Mouse (Mus musculus): ENCODE results near the gene Thoc6. TPM values are rescaled to one million over a fixed set of nuclear protein-coding genes. Genes with fewer than 3 reads are reported as not detected.
A peak's percentile ranks its signal among the peaks of the same experiment; 100 is the strongest.

Gene Thoc6
- polyA plus RNA-seq, 1 experiment from 2014 or later, result 53.5 TPM

- Histone ChIP-seq H3K27ac (no peak within 1 kb of the TSS; the same call in 1 of the 2 replicates), H3K4me2 (peak within 1 kb of the TSS; percentile 97), H3K27me3 (peaks cover 65% of the 10 kb centered on the region), H3K4me3 (peak within 1 kb of the TSS; percentile 58), H3K36me3 (no peaks in the 10 kb centered on the region), H3K4me1 (peaks cover 40% of the 10 kb centered on the region), H3K9ac (peak within 1 kb of the TSS; percentile 73), H3K9me3 (no peaks in the 10 kb centered on the region)
- ATAC-seq (ENCODE audit: insufficient number of reproducible peaks, insufficient read depth, low FRiP score, low TSS enrichment, low read depth), result peak; percentile 50
- under 1% methylated on average over 34 of the region's 34 CpGs for WGBS
Observed at GRCm38 (mm10) chr17:23677236-23677679, 3.6 kb upstream of the Thoc6 start, which contains the start of gene Tnfrsf12a. Gene Tnfrsf12a (minus strand): TSS chr17:23677468.

- 2% methylated on average over 33 of the region's 37 CpGs for WGBS
- no peak overlapping the region for H3K27ac ChIP-seq
- H3K4me3 ChIP-seq, result peak overlapping the region; percentile 58
- H3K4me1 ChIP-seq, result peaks cover 40% of the 10 kb centered on the region
- peaks cover 58% of the 10 kb centered on the region for H3K27me3 ChIP-seq
- H3K9me3 ChIP-seq, result no peaks in the 10 kb centered on the region
- H3K9ac ChIP-seq, result peak overlapping the region; percentile 73
- no peaks in the 10 kb centered on the region for H3K36me3 ChIP-seq
- H3K4me2 ChIP-seq, result peak overlapping the region; percentile 97
- ATAC-seq (ENCODE audit: insufficient number of reproducible peaks, insufficient read depth, low FRiP score, low TSS enrichment, low read depth), result no peak
Observed at GRCm38 (mm10) chr17:23676473-23677031, 2.9 kb upstream of the Thoc6 start.

DNA sequence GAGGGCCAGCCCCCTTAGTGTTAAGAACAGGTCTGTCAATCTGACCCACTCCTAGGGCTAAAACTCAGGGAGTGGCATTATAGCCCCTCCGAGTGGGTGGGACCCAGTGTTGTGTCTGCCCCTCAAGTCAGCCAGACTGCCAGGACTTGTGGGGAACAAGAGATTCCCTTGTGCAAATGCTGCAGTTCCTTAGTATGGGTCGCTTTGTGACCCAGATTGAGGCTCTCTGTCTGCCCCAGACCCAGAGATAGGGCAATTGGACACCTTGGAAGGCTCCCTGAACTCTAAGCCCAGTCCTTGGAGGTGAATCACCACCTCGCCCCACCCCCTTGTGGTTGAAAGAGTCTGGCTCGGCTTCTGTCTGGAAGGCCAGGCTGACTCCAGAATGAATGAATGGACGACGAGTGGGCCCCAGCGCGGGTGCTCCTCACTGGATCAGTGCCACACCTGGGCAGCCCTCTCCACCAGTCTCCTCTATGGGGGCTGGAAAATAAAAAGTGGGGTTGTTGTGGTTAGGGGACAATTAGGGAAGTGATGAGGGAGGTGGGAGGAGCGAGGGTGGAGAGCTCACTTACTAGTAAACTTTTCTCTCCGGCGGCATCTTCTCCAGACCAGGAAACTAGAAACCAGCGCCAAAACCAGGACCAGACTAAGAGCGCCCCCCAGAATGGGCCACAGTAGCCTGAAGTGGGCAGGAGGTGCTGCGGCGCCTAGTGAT lies 2.0 kb upstream of the Thoc6 start:
- Histone ChIP-seq H3K27me3 (peaks cover 50% of the 10 kb centered on the region), H3K36me3 (0 out of 2 replicates have a peak, but pooled peaks cover under 1% of the 10 kb centered on the region), H3K4me1 (peaks cover 40% of the 10 kb centered on the region), H3K27ac (0 out of 2 replicates have a peak overlapping the region, but pooled peaks have one; percentile 48), H3K9me3 (no peaks in the 10 kb centered on the region), H3K9ac (peak overlapping the region; percentile 73; the same call in 1 of the 2 replicates), H3K4me3 (peak overlapping the region; percentile 58), H3K4me2 (peak overlapping the region; percentile 97)
- WGBS, result 13% methylated on average over 15 of the region's 15 CpGs
- no peak for ATAC-seq (ENCODE audit: insufficient number of reproducible peaks, insufficient read depth, low FRiP score, low TSS enrichment, low read depth)

GRCm38 (mm10) chr17:23675127-23675526 lies 1.4 kb upstream of the Thoc6 start:
- peaks cover 7% of the 10 kb centered on the region for H3K36me3 ChIP-seq
- no peaks in the 10 kb centered on the region for H3K9me3 ChIP-seq
- 35% methylated on average over 5 of the region's 5 CpGs for WGBS
- H3K4me1 ChIP-seq, result peaks cover 40% of the 10 kb centered on the region
- H3K9ac ChIP-seq, result 0 out of 2 replicates have a peak overlapping the region, but pooled peaks have one; percentile 75
- H3K27ac ChIP-seq, result 0 out of 2 replicates have a peak overlapping the region, but pooled peaks have one; percentile 7
- peak overlapping the region; percentile 68; the same call in 1 of the 2 replicates for H3K4me3 ChIP-seq
- peaks cover 44% of the 10 kb centered on the region for H3K27me3 ChIP-seq
- H3K4me2 ChIP-seq, result peak overlapping the region; percentile 97
- ATAC-seq (ENCODE audit: insufficient number of reproducible peaks, insufficient read depth, low FRiP score, low TSS enrichment, low read depth), result no peak

- Histone ChIP-seq H3K27ac (no peak overlapping the region), H3K4me3 (peak overlapping the region; percentile 68), H3K9me3 (no peaks in the 10 kb centered on the region), H3K36me3 (peaks cover 14% of the 10 kb centered on the region), H3K9ac (peak overlapping the region; percentile 75), H3K27me3 (peaks cover 37% of the 10 kb centered on the region), H3K4me1 (peaks cover 40% of the 10 kb centered on the region), H3K4me2 (peak overlapping the region; percentile 97)
- 36% methylated on average over 9 of the region's 9 CpGs for WGBS
- no peak for ATAC-seq (ENCODE audit: insufficient number of reproducible peaks, insufficient read depth, low FRiP score, low TSS enrichment, low read depth)
Observed at GRCm38 (mm10) chr17:23674271-23674952, 730 bp upstream of the Thoc6 start.

- H3K27ac ChIP-seq, result no peak overlapping the region
- H3K9ac ChIP-seq, result no peak overlapping the region
- peaks cover 21% of the 10 kb centered on the region for H3K27me3 ChIP-seq
- ATAC-seq (ENCODE audit: insufficient number of reproducible peaks, insufficient read depth, low FRiP score, low TSS enrichment, low read depth), result no peak
- peak overlapping the region; percentile 68 for H3K4me3 ChIP-seq
- H3K9me3 ChIP-seq, result no peaks in the 10 kb centered on the region
- H3K4me2 ChIP-seq, result peak overlapping the region; percentile 97
- 60% methylated on average over 3 of the region's 3 CpGs for WGBS
- peaks cover 30% of the 10 kb centered on the region for H3K36me3 ChIP-seq
- H3K4me1 ChIP-seq, result peaks cover 39% of the 10 kb centered on the region
Observed at GRCm38 (mm10) chr17:23672761-23673160, 921 bp downstream of the Thoc6 start.

- H3K9me3 ChIP-seq, result no peaks in the 10 kb centered on the region
- H3K4me3 ChIP-seq, result no peak overlapping the region
- WGBS, result 95% methylated on average over 3 of the region's 3 CpGs
- no peak overlapping the region for H3K27ac ChIP-seq
- H3K4me1 ChIP-seq, result peaks cover 31% of the 10 kb centered on the region
- ATAC-seq (ENCODE audit: insufficient number of reproducible peaks, insufficient read depth, low FRiP score, low TSS enrichment, low read depth), result no peak
- H3K4me2 ChIP-seq, result no peak overlapping the region
- peaks cover 43% of the 10 kb centered on the region for H3K36me3 ChIP-seq
- peaks cover 13% of the 10 kb centered on the region for H3K27me3 ChIP-seq
- H3K9ac ChIP-seq, result no peak overlapping the region
Observed at GRCm38 (mm10) chr17:23671519-23671918, 2.2 kb downstream of the Thoc6 start.

DNA sequence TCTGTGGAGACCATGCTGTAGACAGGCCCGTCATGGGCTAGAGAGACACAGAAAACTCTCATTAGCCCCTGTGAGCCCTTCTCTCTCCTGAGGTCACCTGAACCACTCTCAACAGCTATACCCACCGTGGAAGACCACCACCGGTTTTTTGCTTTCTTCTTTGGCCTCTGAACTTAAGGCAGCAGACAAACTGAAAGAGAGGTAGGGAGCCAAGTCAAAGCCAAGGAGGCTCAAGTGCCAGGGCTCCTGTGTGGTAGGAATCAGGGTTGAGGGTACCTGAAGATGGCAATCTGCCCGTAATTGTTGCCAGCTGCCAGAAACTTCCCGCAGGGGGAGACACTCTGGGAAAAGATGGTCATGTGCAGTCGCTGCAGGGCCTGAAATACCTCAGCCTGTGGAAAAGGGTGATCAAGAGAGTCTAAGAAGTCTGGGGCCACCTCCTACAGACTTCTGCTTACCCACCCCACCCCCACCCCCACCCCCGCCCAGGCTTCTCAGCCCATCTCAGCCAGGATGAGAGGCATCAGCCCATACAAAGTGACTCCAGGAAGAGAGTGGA lies 3.1 kb downstream of the Thoc6 start:
- no peak for ATAC-seq (ENCODE audit: insufficient number of reproducible peaks, insufficient read depth, low FRiP score, low TSS enrichment, low read depth)
- Histone ChIP-seq H3K27ac (no peak overlapping the region), H3K4me2 (no peak overlapping the region), H3K9me3 (no peaks in the 10 kb centered on the region), H3K4me3 (no peak overlapping the region), H3K27me3 (peaks cover 4% of the 10 kb centered on the region), H3K36me3 (peaks cover 51% of the 10 kb centered on the region), H3K4me1 (peaks cover 23% of the 10 kb centered on the region), H3K9ac (no peak overlapping the region)
- 91% methylated on average over 7 of the region's 7 CpGs for WGBS

DNA sequence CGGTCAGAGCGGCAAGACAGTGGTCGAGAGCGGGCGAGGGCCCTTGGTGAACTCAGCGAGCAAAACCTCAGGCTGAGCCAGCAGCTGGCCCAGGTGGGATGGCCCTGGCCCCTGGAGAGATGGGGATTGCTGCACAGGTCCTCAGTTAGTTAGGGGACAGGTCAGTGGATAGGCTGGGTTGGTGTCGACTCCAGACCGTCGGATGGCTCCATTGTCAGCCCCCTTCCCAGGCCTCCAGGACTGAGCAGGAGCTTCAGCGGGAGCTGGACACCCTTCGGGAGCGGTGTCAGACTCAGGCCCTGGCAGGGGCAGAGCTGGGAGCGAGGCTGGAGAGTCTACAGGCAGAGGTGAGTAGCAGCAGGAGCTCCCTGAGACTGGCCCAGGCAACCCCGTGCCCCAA lies 8.2 kb downstream of the Thoc6 start:
- Histone ChIP-seq H3K27me3 (peaks cover 28% of the 10 kb centered on the region), H3K27ac (no peak overlapping the region), H3K36me3 (peaks cover 48% of the 10 kb centered on the region), H3K9me3 (no peaks in the 10 kb centered on the region), H3K9ac (no peak overlapping the region), H3K4me2 (0 out of 2 replicates have a peak overlapping the region, but pooled peaks have one; percentile 11), H3K4me3 (no peak overlapping the region), H3K4me1 (peaks cover 19% of the 10 kb centered on the region)
- ATAC-seq (ENCODE audit: insufficient number of reproducible peaks, insufficient read depth, low FRiP score, low TSS enrichment, low read depth), result no peak
- 76% methylated on average over 14 of the region's 14 CpGs for WGBS

GRCm38 (mm10) chr17:23664556-23665021 lies 9.1 kb downstream of the Thoc6 start:
- Histone ChIP-seq H3K27me3 (peaks cover 38% of the 10 kb centered on the region), H3K9me3 (no peaks in the 10 kb centered on the region), H3K4me2 (peak overlapping the region; percentile 11), H3K36me3 (peaks cover 39% of the 10 kb centered on the region), H3K27ac (no peak overlapping the region), H3K9ac (no peak overlapping the region), H3K4me3 (peak overlapping the region; percentile 3; the same call in 1 of the 2 replicates), H3K4me1 (peaks cover 19% of the 10 kb centered on the region)
- 0 out of 2 replicates have a peak, but pooled peaks have one; percentile 33 for ATAC-seq (ENCODE audit: insufficient number of reproducible peaks, insufficient read depth, low FRiP score, low TSS enrichment, low read depth)
- WGBS, result 6% methylated on average over 5 of the region's 5 CpGs

DNA sequence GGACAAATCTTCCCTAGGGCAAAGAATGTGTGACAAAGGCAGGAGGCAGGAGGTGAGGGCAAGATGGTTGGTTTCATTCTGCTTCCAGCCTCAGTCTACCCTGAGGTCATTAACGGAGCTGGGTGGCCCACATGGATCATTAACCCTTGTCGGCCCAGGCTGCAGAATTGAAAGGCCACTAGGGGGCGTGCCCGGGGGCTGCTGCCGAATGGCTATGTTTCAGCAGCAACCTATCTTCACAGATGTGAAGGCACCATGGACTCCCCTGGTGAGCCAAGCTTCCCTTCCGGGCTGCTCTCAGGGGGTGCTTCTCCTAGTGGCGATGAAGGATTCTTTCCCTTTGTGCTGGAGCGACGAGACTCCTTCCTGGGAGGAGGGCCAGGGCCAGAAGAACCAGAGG lies 12.2 kb downstream of the Thoc6 start:
- Histone ChIP-seq H3K4me2 (no peak overlapping the region), H3K4me3 (peak overlapping the region; percentile 24; the same call in 1 of the 2 replicates), H3K27ac (no peak overlapping the region), H3K9ac (no peak overlapping the region), H3K36me3 (peaks cover 8% of the 10 kb centered on the region), H3K27me3 (peaks cover 47% of the 10 kb centered on the region), H3K4me1 (peaks cover 19% of the 10 kb centered on the region), H3K9me3 (no peaks in the 10 kb centered on the region)
- ATAC-seq (ENCODE audit: insufficient number of reproducible peaks, insufficient read depth, low FRiP score, low TSS enrichment, low read depth), result no peak
- WGBS, result 2% methylated on average over 9 of the region's 9 CpGs
